Mouse (Mus musculus) stomach, postnatal 0 days (tissue): ENCODE measurements around the gene Slbp. TPM values are rescaled to one million over a fixed set of nuclear protein-coding genes. Genes with fewer than 3 reads are reported as not detected.

Experiments
- ATAC-seq: fragments of 200-750 bp; cut with Nextera tagmentation; 2 replicates; pipeline ENCODE4 v1.8.0; 2017; ENCODE audit not compliant: low FRiP score, low TSS enrichment
- DNase-seq: peaks from one replicate; pipeline ENCODE4 v3.0.0-alpha.2; 2016; ENCODE audit warnings: low spot score
- H3K27ac ChIP-seq: fragments of 300-500 bp; sonication (generic); replicated peaks from 2 replicates; pipeline ENCODE4 v1.5.1; 2014; ENCODE audit warnings: mild to moderate bottlenecking, control low read depth
- H3K27me3 ChIP-seq: fragments of 300-500 bp; sonication (generic); 2 replicates; pipeline ENCODE4 v1.6.1; 2014; ENCODE audit warnings: low read length; ENCODE audit not compliant: control insufficient read depth, insufficient read depth
- H3K36me3 ChIP-seq: fragments of 300-500 bp; sonication (generic); 2 replicates; pipeline ENCODE4 v1.6.1; 2014; ENCODE audit warnings: low read length, mixed read lengths; ENCODE audit not compliant: control insufficient read depth, insufficient read depth
- H3K4me1 ChIP-seq: fragments of 300-500 bp; sonication (generic); replicated peaks from 2 replicates; pipeline ENCODE4 v1.6.1; 2014; ENCODE audit warnings: antibody characterized with exemption; ENCODE audit not compliant: control insufficient read depth, insufficient read depth
- H3K4me2 ChIP-seq: fragments of 300-500 bp; sonication (generic); replicated peaks from 2 replicates; pipeline ENCODE4 v1.6.1; 2014; ENCODE audit warnings: low read depth, mild to moderate bottlenecking, control low read depth, moderate library complexity
- H3K4me3 ChIP-seq: fragments of 300-500 bp; sonication (generic); 2 replicates; pipeline ENCODE4 v1.5.1; 2014; ENCODE audit warnings: low read depth, low read length, control low read depth
- H3K9ac ChIP-seq: fragments of 300-500 bp; sonication (generic); 2 replicates; pipeline ENCODE4 v1.6.1; 2014; ENCODE audit warnings: mild to moderate bottlenecking, low read length, control low read depth, mixed read lengths
- H3K9me3 ChIP-seq: fragments of 300-500 bp; sonication (generic); 2 replicates; pipeline ENCODE4 v1.6.1; 2016; ENCODE audit warnings: low read length; ENCODE audit not compliant: control insufficient read depth
- CTCF ChIP-seq: IDR thresholded peaks from 2 replicates; pipeline ENCODE4 v1.5.1; 2016; ENCODE audit warnings: antibody characterized with exemption, low read depth, mild to moderate bottlenecking, moderate library complexity
- EP300 ChIP-seq: optimal IDR thresholded peaks from 2 replicates; pipeline ENCODE3; 2016; ENCODE audit warnings: antibody characterized with exemption
- WGBS: fragments of 180-500 bp; shearing (Covaris S2); extraction: QIAGEN DNeasy Blood & Tissue Kit; methylation state at CpG from one replicate; pipeline ENCODE4 v1.1.7; 2014; 5-methylcytosine and 5-hydroxymethylcytosine counted together
- polyA plus RNA-seq: library from polyadenylated mRNA; unstranded; fragments of >200 nt; fragmentation: Nextera tagmentation; extraction: Ambion mirVana; gene quantifications from 2 replicates; pipeline ENCODE4 v1.2.1, GENCODE M21; 2015

The Slbp gene
- polyA plus RNA-seq, 1 experiment from 2014 or later = 87.3 TPM

- ATAC-seq (peak; percentile 61), DNase-seq (peak; percentile 87)
- H3K4me3 ChIP-seq = peak overlapping the region; percentile 72
- H3K4me1 ChIP-seq = 0 out of 2 replicates have a peak, but pooled peaks cover 4% of the 10 kb centered on the region
- no peaks in the 10 kb centered on the region for H3K9me3 ChIP-seq
- H3K27me3 ChIP-seq = no peaks in the 10 kb centered on the region
- peaks cover 2% of the 10 kb centered on the region; the same call in 1 of the 2 replicates for H3K36me3 ChIP-seq
- peak overlapping the region; percentile 80 for H3K4me2 ChIP-seq
- peak overlapping the region; percentile 98 for H3K27ac ChIP-seq
- no peak for TF ChIP-seq EP300
- TF ChIP-seq CTCF = no peak
- peak overlapping the region; percentile 77 for H3K9ac ChIP-seq
- under 1% methylated on average over 32 of the region's 32 CpGs for WGBS
Observed at GRCm38 (mm10) chr5:33657251-33657786, 4.9 kb upstream of the Slbp start.

- H3K27ac ChIP-seq = peak overlapping the region; percentile 98
- 25% methylated on average over 1 of the region's 1 CpGs for WGBS
- no peak for TF ChIP-seq CTCF
- no peak for TF ChIP-seq EP300
- H3K36me3 ChIP-seq = peaks cover 2% of the 10 kb centered on the region; the same call in 1 of the 2 replicates
- no peaks in the 10 kb centered on the region for H3K9me3 ChIP-seq
- 0 out of 2 replicates have a peak, but pooled peaks cover 4% of the 10 kb centered on the region for H3K4me1 ChIP-seq
- peak overlapping the region; percentile 80 for H3K4me2 ChIP-seq
- no peak for DNase-seq
- H3K27me3 ChIP-seq = no peaks in the 10 kb centered on the region
- ATAC-seq = no peak
- H3K9ac ChIP-seq = peak overlapping the region; percentile 77
- H3K4me3 ChIP-seq = peak overlapping the region; percentile 72
Observed at GRCm38 (mm10) chr5:33656739-33657138, 4.4 kb upstream of the Slbp start.

GRCm38 (mm10) chr5:33655251-33655840, 3.0 kb upstream of the Slbp start:
- Histone ChIP-seq H3K9ac (no peak overlapping the region), H3K27ac (no peak overlapping the region), H3K4me1 (0 out of 2 replicates have a peak, but pooled peaks cover 4% of the 10 kb centered on the region), H3K27me3 (no peaks in the 10 kb centered on the region), H3K9me3 (no peaks in the 10 kb centered on the region), H3K4me2 (no peak overlapping the region), H3K36me3 (no peaks in the 10 kb centered on the region; the same call in 1 of the 2 replicates), H3K4me3 (no peak overlapping the region)
- WGBS = 95% methylated on average over 10 of the region's 10 CpGs
- no peak for TF ChIP-seq EP300
- no peak for TF ChIP-seq CTCF
- DNase-seq (no peak), ATAC-seq (no peak)

GRCm38 (mm10) chr5:33654424-33654823, 2.0 kb upstream of the Slbp start:
- TF ChIP-seq EP300 (no peak), CTCF (no peak)
- ATAC-seq = no peak
- Histone ChIP-seq H3K9me3 (no peaks in the 10 kb centered on the region), H3K9ac (no peak overlapping the region), H3K27me3 (no peaks in the 10 kb centered on the region), H3K4me3 (no peak overlapping the region), H3K4me2 (no peak overlapping the region), H3K36me3 (no peaks in the 10 kb centered on the region; the same call in 1 of the 2 replicates), H3K4me1 (0 out of 2 replicates have a peak, but pooled peaks cover 4% of the 10 kb centered on the region), H3K27ac (no peak overlapping the region)
- DNase-seq = no peak
- WGBS = 92% methylated on average over 13 of the region's 13 CpGs

- 2% methylated on average over 9 of the region's 9 CpGs for WGBS
- Histone ChIP-seq H3K4me2 (peak overlapping the region; percentile 61), H3K27me3 (no peaks in the 10 kb centered on the region), H3K9ac (peak overlapping the region; percentile 53), H3K27ac (no peak overlapping the region; the same call in 1 of the 2 replicates), H3K9me3 (no peaks in the 10 kb centered on the region), H3K36me3 (no peaks in the 10 kb centered on the region; the same call in 1 of the 2 replicates), H3K4me3 (0 out of 2 replicates have a peak overlapping the region, but pooled peaks have one; percentile 8), H3K4me1 (0 out of 2 replicates have a peak, but pooled peaks cover 4% of the 10 kb centered on the region)
- TF ChIP-seq EP300 = no peak
- TF ChIP-seq CTCF = no peak
- ATAC-seq = no peak
- no peak for DNase-seq
Observed at GRCm38 (mm10) chr5:33652783-33653173, 404 bp upstream of the Slbp start.

GRCm38 (mm10) chr5:33651541-33651920, 843 bp downstream of the Slbp start:
- peak overlapping the region; percentile 98 for H3K27ac ChIP-seq
- ATAC-seq = no peak
- WGBS = 0% methylated on average over 11 of the region's 11 CpGs
- H3K4me3 ChIP-seq = peak overlapping the region; percentile 64
- peak overlapping the region; percentile 61 for H3K4me2 ChIP-seq
- H3K36me3 ChIP-seq = peaks cover 4% of the 10 kb centered on the region; the same call in 1 of the 2 replicates
- H3K9ac ChIP-seq = peak overlapping the region; percentile 83
- no peaks in the 10 kb centered on the region for H3K9me3 ChIP-seq
- DNase-seq = no peak
- no peaks in the 10 kb centered on the region for H3K27me3 ChIP-seq
- no peak for TF ChIP-seq EP300
- peak; percentile 30 for TF ChIP-seq CTCF
- H3K4me1 ChIP-seq = no peaks in the 10 kb centered on the region
